ENCODE assay signal across 19 mouse cellular contexts in genomic region chr9:51958981-51959380, GRCm38 (mm10). TPM values are rescaled to one million over a fixed set of nuclear protein-coding genes. Genes with fewer than 3 reads are reported as not detected.
A peak's percentile ranks its signal among the peaks of the same experiment; 100 is the strongest.
DNase-seq lines count a peak whose midpoint lies in the region; ATAC-seq and TF ChIP-seq lines count a peak whose summit lies in the region.
"Had no signal": no experiment of that assay in that cellular context is flagged by ENCODE, and none has a peak within 500 bp of the region (broad histone marks: within the 10 kb centered on the region; RNA-seq: fewer than 3 reads in every experiment).

No protein-coding gene starts in this region.

- no peaks in the 10 kb centered on the region for H3K27me3 ChIP-seq in forebrain, postnatal 0 days (ENCODE audit: insufficient read depth, low read length)
- no peaks in the 10 kb centered on the region for H3K27me3 ChIP-seq in forebrain, embryonic 13.5 days
- no peaks in the 10 kb centered on the region for H3K27me3 ChIP-seq in lung, postnatal 0 days (replicated peaks; ENCODE audit: insufficient read depth, low read length)
- H3K27me3 ChIP-seq: embryonic facial prominence, embryonic 15.5 days; forebrain, embryonic 12.5 days; heart, embryonic 13.5 days; hindbrain, embryonic 15.5 days had no signal

- TF ChIP-seq CTCF in forebrain, postnatal 0 days (IDR thresholded peaks at IDR 0.05; ENCODE audit: low read depth) = no peak
- TF ChIP-seq CTCF in lung, postnatal 0 days (IDR thresholded peaks at IDR 0.05) = no peak

- peak; percentile 76 for DNase-seq in forebrain, postnatal 0 days
- peak; percentile 66 for DNase-seq in lung, postnatal 0 days (ENCODE audit: low spot score)
- no peak for DNase-seq in lung, postnatal 36 days
- peak; percentile 52 for DNase-seq in brain, adult 2 months (ENCODE audit: low read depth, low spot score)
- DNase-seq in layer of hippocampus, adult 9-11 months = peak; percentile 33
- no peak for DNase-seq in heart, adult 11 months
- DNase-seq: adrenal gland, adult 8-10 months; adrenal gland, postnatal 36 days; cerebellum, adult 18-20 months; cerebellum, adult 9-11 months; gastrocnemius, postnatal 25 days; heart, postnatal 36 days had no signal

- H3K4me2 ChIP-seq in forebrain, postnatal 0 days (ENCODE audit: low read depth) = no peak overlapping the region
- H3K4me2 ChIP-seq in forebrain, embryonic 13.5 days = no peak overlapping the region
- no peak overlapping the region for H3K4me2 ChIP-seq in lung, postnatal 0 days (replicated peaks; ENCODE audit: low read depth, low read length)
- H3K4me2 ChIP-seq: embryonic facial prominence, embryonic 15.5 days; forebrain, embryonic 12.5 days; heart, embryonic 13.5 days; hindbrain, embryonic 15.5 days had no signal

- 0 out of 2 replicates have a peak, but pooled peaks have one; percentile 8 for TF ChIP-seq EP300 in lung, postnatal 0 days (IDR thresholded peaks at IDR 0.05)

- H3K4me3 ChIP-seq in forebrain, postnatal 0 days (ENCODE audit: low read depth, low read length) = no peak overlapping the region
- H3K4me3 ChIP-seq in forebrain, embryonic 13.5 days = no peak overlapping the region
- H3K4me3 ChIP-seq in lung, postnatal 0 days (ENCODE audit: low read depth, low read length) = no peak overlapping the region
- H3K4me3 ChIP-seq: embryonic facial prominence, embryonic 15.5 days; erythroblast, embryonic 14.5 days; forebrain, embryonic 12.5 days; heart, embryonic 13.5 days; hindbrain, embryonic 15.5 days had no signal

- no peak for ATAC-seq in forebrain, postnatal 0 days
- no peak for ATAC-seq in forebrain, embryonic 13.5 days
- no peak for ATAC-seq in lung, postnatal 0 days
- ATAC-seq: intestine, embryonic 16.5 days had no signal

- no peak overlapping the region for H3K9ac ChIP-seq in forebrain, postnatal 0 days
- no peak overlapping the region for H3K9ac ChIP-seq in forebrain, embryonic 13.5 days
- no peak overlapping the region for H3K9ac ChIP-seq in lung, postnatal 0 days (replicated peaks; ENCODE audit: low read depth)
- H3K9ac ChIP-seq: embryonic facial prominence, embryonic 15.5 days; forebrain, embryonic 12.5 days; heart, embryonic 13.5 days; hindbrain, embryonic 15.5 days had no signal

- H3K4me1 ChIP-seq in forebrain, postnatal 0 days (ENCODE audit: insufficient read depth) = peaks cover 14% of the 10 kb centered on the region; the same call in 1 of the 2 replicates
- peaks cover 27% of the 10 kb centered on the region for H3K4me1 ChIP-seq in forebrain, embryonic 13.5 days
- H3K4me1 ChIP-seq in lung, postnatal 0 days (ENCODE audit: insufficient read depth, low read depth, low read length) = peaks cover 3% of the 10 kb centered on the region; the same call in 1 of the 2 replicates

- no peak overlapping the region for H3K27ac ChIP-seq in forebrain, postnatal 0 days (ENCODE audit: low read depth, low read length)
- no peak overlapping the region for H3K27ac ChIP-seq in forebrain, embryonic 13.5 days
- H3K27ac ChIP-seq in lung, postnatal 0 days (ENCODE audit: low read length) = peak overlapping the region; percentile 62
- H3K27ac ChIP-seq: embryonic facial prominence, embryonic 15.5 days; forebrain, embryonic 12.5 days; heart, embryonic 13.5 days; hindbrain, embryonic 15.5 days had no signal

- peaks cover 14% of the 10 kb centered on the region; the same call in 1 of the 2 replicates for H3K36me3 ChIP-seq in forebrain, postnatal 0 days (ENCODE audit: insufficient read depth)
- peaks cover 5% of the 10 kb centered on the region; the same call in 1 of the 2 replicates for H3K36me3 ChIP-seq in forebrain, embryonic 13.5 days (ENCODE audit: poor library complexity, severe bottlenecking)
- H3K36me3 ChIP-seq in lung, postnatal 0 days (ENCODE audit: insufficient read depth, low read length) = peaks cover 9% of the 10 kb centered on the region; the same call in 1 of the 2 replicates
- H3K36me3 ChIP-seq: forebrain, embryonic 12.5 days had no signal

- no peaks in the 10 kb centered on the region for H3K9me3 ChIP-seq in forebrain, postnatal 0 days (ENCODE audit: low read length)
- no peaks in the 10 kb centered on the region for H3K9me3 ChIP-seq in forebrain, embryonic 13.5 days (replicated peaks)
- H3K9me3 ChIP-seq in lung, postnatal 0 days (ENCODE audit: low read length) = no peaks in the 10 kb centered on the region
- H3K9me3 ChIP-seq: embryonic facial prominence, embryonic 15.5 days; forebrain, embryonic 12.5 days; heart, embryonic 13.5 days; hindbrain, embryonic 15.5 days had no signal

RNA-seq across cellular contexts. Expression of gene Fdx1, which starts 4.4 kb away (rescaled TPM):
- 22.8 and 23.0 TPM in 2 replicates for total RNA-seq in forebrain, postnatal 0 days (2014; rRNA removed)
- polyA plus RNA-seq in forebrain, postnatal 0 days (2015; fragmentation: Nextera tagmentation; extraction: Ambion mirVana) = 45.2 and 52.2 TPM in 2 replicates
- polyA plus RNA-seq in forebrain, embryonic 13.5 days (2015; fragmentation: Nextera tagmentation; extraction: Ambion mirVana) = 41.3 and 49.4 TPM in 2 replicates
- polyA plus RNA-seq in lung, postnatal 0 days (2015; fragmentation: Nextera tagmentation; extraction: Ambion mirVana) = 217 and 260 TPM in 2 replicates

Comparison
In these comparisons a context has a peak if more than half of its experiments do, and no peak if none do; other contexts are left out.
1. DNase-seq: peak in forebrain, postnatal 0 days (single experiment), lung, postnatal 0 days (single experiment), brain, adult 2 months (single experiment) and layer of hippocampus, adult 9-11 months (single experiment); none in lung, postnatal 36 days (single experiment) and heart, adult 11 months (single experiment).